Mouse (Mus musculus) gastrocnemius, postnatal 36 days (tissue): ENCODE results near the gene Slc25a21. TPM values are rescaled to one million over a fixed set of nuclear protein-coding genes. Genes with fewer than 3 reads are reported as not detected.

Experiments
- DNase-seq, 2 experiments: peaks; one replicate each; pipeline ENCODE4 v3.0.0; 2022
- intact Hi-C: fragments of 180-260 bp; cut with DNase I; formaldehyde crosslinking; loops from one replicate; pipeline ENCODE4 v1.15.1; 2025
- total RNA-seq, 2 experiments: library from RNA; stranded (reverse); gene quantifications; 2 replicates each; pipeline ENCODE4 v1.2.3; 2021

Slc25a21 gene
- total RNA-seq, 2 experiments from 2014 or later = 0.18 to 0.25 TPM

DNA sequence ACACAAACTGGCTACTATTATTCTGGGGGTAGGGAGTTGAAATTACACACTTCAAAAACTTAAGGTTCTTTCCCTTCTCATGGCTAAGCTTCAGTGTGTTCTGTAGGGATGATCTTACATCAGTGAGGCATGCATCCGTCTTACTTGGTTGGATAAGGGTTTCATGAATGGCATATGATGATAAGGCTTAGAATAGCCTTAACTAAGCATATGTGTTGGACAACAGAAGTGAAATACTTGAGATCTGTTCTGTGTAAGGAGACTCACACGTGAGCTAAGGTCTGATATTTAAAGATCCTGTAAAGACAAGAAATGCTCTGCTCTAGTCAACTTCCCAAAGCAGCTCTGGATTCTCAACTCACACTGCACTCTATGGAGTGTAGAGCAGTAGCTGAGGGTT lies 11.1 kb downstream of the Slc25a21 start:
- DNase-seq = no peak
- intact Hi-C loops = no loop called here

DNA sequence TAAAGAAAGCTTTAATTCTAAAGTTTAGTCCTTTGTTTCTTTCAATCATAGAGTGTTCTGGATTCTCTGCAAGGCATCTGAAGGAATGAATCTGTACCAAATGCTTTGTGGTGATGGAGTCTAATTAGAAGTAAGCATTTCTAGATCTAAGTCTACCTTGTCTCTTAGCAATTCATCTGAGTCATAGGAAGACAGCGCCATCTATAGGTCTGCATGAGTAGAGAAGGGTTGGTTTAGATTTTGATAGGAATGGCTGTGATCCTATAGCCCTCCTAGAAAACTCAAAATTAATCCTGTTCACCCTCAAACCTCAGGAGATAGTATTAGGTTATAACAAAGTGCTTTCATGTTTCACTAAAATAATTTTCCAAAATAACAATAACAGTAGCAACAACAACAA lies 11.8 kb downstream of the Slc25a21 start:
- no peak for DNase-seq
- intact Hi-C loops = no loop called here

DNA sequence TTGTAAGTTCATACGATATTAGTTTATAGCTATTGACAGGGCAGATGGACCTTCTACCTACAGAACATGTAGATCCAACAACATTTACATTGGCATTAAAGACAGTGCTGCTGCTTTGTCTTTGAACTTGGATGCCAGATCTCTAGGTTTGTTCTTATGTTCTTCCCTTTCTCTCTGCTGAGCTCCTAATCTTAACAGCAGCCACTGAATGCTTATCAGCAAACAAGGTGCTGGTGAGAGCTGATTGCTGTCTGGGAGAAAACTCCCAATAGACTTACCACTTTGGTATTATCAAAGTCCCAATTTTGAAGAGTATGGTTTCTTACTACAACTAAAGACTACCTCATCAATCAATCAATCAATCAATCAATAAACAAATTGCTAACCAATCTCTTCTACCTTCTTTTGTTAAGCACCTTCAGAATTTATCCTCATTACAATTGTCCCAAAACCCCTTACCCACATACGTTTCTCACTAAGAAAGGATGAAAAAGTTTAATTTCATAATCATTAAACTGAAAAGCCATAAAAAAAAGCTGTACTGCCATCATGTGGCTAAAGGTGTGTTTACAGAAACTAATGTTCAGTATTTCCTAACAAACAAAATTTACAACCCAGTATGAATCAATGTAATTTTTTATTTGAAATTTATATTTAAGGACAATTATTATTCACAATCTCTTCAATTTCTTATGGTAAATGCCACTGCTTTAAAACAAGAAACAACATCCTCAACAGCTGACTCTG lies 12.7 kb downstream of the Slc25a21 start:
- DNase-seq = no peak
- intact Hi-C loops = no loop called here

DNA sequence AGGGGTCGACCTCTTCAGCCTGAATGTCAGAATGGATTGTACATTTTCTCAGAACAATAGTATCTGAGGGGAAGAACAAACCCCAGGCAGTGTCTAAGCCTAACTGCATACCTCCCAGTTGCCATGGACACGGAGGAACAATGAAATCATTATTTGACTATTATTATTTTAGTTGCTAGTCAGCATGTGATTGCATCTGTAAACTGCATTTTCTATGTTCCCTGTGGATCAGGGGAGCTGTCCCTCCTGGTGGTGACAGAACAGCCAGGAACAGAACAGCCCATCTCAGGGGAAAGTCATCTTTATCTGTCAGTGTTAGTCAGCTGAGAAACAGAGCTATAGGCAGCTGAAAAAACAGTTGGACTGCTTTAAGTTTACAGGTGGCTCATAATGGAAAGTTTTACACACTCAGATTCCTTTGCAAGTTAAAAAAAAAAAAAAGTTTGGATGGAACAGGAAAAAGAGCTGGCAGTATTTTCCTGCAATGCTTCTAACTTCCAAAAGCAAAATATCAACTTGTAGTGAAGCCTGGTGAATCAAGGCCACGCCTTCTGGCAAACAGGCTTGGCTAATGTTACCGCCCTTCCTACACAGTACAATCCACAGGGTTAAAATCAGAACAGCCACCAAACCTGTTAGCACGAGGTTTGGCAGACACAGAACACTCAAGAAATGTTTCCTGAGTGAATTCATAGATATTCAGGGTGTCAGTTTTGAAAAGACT lies 17.6 kb downstream of the Slc25a21 start:
- intact Hi-C loops = no loop called here
- peak in 1 of 2 experiments; percentile 6 for DNase-seq

DNA sequence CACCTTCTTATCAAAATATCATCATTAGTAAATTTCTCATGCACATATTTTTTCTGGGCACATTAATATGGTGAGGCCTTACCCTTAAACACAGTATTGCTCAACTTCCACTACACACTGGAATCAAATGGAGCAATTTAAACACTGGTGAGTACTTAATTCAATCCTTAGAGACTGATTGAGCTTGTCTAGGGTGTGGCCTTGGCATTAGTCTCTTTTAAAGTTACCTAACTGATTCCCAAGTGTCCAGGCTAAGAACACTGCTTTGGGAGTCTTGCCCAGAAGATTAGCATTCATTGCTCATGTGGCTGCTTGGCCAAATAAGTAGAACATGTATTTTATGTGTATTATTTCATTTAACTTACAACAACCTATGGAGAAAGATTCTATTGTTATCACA lies 18.5 kb downstream of the Slc25a21 start:
- intact Hi-C loops = no loop called here
- DNase-seq = no peak

DNA sequence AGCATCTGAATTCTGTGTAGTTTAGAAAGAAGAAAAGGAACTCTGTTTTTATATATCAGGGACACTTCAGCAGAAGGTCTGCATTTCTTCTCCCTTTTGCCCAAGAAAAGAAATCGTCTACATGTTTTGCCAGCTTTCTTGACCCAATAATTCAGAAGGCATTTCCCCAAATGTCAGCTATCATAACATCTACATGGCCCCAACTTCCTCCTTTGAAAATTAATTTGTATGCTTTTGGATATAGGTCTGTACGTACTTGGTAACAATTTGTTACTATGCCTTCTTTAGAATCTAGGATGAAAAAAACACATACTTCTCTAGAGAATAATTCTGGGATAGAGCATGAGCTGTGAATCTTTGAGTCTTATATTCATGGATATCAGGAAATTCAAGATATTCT lies 34.0 kb downstream of the Slc25a21 start:
- intact Hi-C loops = no loop called here
- DNase-seq = no peak

DNA sequence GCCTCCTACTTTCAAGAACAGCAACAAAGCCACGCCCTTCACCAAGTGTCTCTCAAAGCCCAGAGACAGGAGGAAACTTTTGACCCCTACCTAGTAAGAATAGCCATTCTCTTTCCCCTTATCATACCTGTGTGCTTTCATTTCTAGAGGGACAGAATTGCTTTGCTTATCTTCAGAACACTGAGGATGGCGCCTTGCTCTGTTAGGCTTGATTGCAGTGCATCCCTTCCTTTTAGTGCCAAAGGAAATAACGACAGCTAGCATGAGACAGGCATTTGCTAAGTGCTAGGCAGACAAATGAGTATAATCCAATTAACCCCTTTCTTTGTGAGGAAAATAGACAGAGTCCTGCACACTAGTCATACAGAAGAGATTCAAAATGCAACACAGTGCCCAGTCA lies 34.4 kb downstream of the Slc25a21 start:
- no peak for DNase-seq
- intact Hi-C loops = no loop called here

DNA sequence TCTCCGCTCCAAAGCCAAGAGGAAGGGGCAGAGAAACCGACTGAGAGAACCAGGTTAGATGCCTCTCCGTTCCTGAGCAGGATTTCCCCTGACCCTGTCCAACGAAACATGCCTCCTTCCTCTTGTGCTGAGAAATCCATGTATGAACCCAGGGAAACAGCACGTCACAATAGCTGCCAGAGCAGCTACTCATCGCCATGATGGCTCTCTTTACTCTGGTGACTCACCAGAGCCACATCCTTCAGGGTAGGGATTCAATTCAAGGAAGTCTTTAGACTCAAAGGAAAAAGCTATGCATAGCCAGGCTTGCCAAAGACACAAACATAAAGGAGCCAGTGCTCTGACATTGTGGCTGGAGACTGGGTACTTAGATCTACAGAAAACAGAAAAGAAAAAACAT lies 37.4 kb downstream of the Slc25a21 start:
- intact Hi-C loops = no loop called here

DNA sequence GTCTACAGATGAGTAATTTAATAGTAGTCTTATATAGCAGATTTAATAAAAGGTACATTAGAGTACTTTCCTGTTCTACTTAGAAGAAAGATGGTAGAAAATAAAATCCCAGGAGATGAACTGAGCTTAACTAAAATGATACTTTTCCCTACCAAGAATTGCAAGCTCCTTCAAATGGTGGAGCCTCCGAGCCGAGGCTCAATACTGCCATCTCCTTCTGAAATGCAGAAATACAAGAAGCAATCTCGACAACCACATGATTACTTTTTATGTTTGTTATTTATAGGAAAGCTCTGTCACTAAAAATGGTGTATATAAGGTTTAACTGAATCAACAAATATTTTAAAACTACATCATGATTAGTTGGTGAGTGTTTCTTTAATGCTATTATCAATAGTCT lies 39.0 kb downstream of the Slc25a21 start:
- no peak for DNase-seq
- intact Hi-C loops = no loop called here

More for the DNA sequence above, 37.4 kb downstream of the Slc25a21 start:
- DNase-seq = no peak

DNA sequence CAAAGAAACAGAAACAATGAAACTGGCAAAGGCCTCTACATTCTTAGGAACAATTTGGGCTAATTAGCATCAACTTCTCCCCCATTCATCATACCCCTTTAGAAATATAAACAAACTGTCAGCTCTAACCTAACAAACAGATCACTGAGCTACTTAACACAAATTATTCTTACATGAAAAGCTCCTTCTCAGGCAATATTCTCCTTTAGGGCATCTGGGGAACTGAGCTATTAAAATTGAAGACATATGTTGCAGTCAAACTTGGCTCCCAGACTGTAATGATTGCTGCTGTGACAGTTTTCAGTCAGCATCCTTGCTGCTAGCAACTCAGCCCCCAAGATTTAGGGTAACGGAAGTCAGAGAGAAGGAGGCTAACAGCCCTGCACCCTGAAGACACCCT lies 58.3 kb downstream of the Slc25a21 start:
- intact Hi-C loops = no loop called here
- no peak for DNase-seq

DNA sequence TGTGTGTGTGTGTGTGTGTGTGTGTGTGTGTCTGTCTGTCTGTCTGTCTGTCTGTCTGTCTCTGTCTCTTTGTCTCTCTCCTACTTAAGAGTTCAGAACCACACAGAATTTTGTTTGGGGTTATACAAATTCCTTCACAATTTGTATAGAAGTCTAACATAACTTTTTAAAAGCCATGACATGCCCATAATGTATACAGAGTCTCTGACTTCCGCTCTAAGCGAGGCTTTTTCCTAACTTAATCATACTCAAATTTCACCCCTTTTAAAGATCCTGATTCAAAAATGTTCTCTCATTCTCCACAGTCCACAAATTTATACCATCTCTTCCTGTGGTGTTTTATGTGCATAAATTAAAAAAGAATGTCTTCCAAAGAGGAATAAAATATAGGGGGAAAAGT lies 59.5 kb downstream of the Slc25a21 start:
- DNase-seq = no peak
- intact Hi-C loops = no loop called here

DNA sequence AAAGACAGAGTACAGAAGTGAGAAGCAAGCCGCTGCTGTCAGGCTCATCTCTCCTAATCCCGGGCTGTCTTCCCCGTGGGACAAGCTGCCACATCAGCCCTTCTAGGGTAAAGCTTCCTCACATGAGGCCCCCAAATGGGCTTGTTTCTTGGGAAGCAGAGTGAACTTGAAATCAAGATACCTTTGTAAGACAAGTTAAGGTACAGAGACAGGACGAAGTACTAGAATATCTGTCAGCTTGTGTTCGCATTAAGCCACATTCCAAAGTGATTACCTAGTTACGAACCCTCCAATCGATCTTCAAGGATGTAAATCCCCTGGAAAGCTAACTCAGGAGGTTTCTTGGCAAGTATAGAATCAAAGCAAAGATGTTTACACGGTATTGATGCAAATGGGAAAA lies 78.7 kb downstream of the Slc25a21 start:
- DNase-seq = no peak
- intact Hi-C loops = no loop called here

DNA sequence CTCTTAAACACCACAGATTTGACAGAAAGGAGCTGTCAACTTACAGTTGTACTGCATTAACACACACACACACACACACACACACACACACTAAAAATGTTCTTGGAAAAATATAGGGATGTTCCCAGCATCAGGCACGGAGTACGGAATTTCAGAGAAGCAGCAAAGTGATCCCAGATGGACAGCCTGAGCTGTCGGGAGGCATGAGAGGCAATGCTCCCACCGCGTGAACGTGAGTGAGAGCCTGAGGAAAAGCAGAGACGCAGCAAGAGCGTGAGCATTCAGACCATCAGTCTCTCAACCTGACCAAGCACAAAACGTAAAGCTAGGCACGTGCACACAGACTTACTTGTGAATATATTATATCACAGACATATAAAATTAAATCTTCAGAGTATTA lies 81.8 kb downstream of the Slc25a21 start:
- intact Hi-C loops = no loop called here
- no peak for DNase-seq

DNA sequence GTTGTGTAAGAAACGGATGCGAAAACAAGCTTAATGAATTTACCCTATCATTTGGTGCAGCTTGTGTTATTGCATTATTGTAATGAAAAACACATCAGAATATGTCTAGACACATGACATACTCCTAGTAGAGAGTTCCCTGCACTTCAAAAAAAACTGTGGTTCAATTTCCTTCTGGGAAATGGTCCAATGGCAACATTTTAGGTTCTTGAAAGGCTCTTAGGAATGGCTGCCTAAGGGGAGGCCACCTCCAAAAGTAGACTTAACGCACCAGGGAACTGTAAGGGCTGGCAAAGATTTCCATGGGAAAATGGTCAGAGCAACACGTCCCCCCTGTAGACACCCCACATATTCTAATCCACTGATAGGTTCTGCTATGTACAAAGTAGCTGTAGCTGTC lies 87.9 kb downstream of the Slc25a21 start:
- intact Hi-C loops = no loop called here
- DNase-seq = no peak

DNA sequence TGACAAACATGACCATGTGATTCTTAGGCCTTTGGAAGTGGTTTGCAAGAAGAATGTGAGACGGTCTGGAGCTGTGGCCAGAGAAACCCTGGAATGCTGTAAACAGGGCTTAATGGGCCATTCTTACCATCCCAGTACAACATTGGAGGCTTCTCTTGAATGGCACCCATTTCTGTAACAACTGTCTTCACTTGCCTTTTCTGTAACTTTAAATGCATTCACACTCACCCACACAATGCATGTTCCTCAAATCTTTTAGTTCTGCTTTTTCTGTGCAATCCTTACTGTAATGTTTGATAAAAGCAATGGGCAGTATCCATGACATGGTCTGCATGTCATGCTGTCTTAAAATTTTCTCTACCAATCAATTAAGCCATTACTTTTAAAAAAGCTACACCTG lies 95.0 kb downstream of the Slc25a21 start:
- no peak for DNase-seq
- intact Hi-C loops = no loop called here

DNA sequence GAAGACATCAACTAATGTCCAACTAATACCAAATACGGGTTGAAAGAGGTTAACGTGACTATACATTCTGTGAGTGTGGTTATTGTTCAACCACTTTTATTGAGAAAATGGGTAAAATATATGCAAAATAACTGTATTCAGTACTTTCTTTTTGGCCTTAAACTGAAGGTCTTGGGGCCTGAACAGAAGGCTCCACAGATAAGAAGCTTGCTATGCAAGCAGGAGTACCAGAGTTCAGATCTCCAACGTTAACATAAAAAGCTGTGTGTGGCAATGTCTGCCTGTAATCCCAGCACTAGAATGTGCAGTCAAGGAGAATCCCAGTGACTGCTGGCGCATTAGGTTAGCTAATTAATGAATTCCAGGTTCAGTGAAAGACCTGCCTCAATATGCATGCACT lies 96.7 kb downstream of the Slc25a21 start:
- intact Hi-C loops = no loop called here
- DNase-seq = no peak

DNA sequence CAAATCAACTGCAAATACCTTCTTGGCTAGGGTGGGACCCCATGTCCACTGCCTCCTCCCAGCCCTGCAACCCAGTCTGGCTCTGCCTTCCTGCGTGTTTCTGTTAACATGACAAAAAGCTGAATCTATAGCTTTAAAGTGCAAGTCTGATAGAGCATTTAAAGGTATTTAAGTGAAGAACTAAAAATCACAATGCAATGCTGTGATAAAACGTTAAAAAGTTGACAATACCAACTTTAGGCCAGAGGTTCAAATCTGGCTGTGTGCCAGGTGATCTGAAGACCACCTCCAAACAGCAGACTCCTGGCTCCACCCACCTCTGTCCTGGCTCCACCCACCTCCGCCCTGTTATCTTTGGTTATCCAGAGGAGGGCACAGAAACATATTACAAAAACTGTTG lies 98.2 kb downstream of the Slc25a21 start:
- DNase-seq = no peak
- intact Hi-C loops = no loop called here

DNA sequence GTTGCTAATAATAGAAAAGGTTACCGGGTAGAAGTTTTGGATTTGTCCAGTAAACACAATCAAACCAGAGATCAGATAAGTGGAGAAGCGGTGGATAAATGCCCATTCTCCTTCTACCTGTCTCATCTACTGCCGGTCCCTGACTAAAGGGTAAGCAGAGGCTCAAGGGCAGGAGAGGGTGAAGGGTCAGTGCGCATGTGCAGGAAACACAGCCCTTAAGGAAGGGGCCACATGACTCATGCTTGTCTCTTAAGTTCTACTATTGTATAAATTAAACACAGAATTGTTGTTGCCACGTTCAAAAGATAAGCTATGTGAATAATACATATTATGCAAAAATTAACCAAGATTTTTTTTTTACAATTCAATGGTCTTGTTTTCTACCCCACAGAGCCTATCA lies 98.9 kb downstream of the Slc25a21 start:
- intact Hi-C loops = no loop called here

DNA sequence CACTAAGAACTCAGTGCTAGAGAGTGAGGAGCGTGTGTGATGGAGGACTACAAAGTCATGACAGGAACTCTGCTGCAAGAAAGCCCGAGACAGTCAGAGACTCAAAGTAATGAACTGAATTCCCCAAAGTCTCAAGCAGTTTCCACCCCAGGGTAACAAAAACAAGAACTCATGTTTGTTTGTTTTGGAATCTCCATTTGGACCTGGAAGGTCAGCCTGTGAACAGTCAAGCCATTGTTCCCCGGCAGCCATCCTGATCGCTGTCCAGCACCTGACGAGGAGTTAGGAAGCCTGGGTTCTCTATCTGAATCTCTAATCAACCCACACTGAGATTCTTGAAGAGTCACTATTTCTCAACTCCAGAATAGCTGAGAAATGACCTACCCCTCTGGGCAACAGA lies 104.2 kb downstream of the Slc25a21 start:
- no peak for DNase-seq
- intact Hi-C loops = no loop called here

More for the DNA sequence above, 98.9 kb downstream of the Slc25a21 start:
- DNase-seq = no peak

DNA sequence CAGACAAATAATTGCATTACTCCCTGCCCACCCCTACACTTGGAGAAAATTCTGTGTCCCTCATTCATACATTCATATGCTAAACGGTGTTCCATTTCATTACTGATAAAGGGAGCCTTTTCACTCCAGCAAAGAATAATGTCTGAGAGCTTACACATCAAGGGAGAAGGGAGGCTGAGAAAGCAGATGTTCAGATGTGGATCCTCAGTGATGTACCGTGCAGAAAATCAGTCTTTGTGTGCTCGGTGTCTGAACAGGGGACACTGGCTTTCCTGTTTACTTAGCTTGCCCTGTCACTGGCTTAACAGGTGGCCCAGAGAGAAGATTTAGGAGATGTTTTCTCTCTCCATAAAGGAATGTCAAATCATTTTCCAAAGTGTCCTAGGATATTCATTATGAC lies 112.8 kb downstream of the Slc25a21 start:
- intact Hi-C loops = no loop called here

DNA sequence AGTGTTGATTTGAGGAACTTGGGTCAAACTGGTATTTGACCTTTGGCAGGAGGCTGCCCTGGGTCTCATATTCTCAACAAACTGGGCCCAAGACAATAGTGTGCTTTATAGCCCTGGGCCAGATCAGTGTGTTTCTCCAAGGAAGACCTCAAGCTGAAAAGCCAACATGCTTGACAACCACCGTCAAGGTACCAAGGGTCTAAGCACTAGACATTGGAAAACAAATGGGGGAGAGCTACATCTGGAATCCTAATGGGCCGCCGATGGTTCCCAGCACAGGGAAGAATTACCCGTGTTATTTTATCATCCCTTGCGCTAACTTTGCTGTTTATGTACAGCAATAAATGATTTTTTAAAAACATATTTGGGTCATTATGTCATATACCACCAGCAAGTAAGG lies 113.7 kb downstream of the Slc25a21 start:
- no peak for DNase-seq
- intact Hi-C loops = no loop called here

More for the DNA sequence above, 112.8 kb downstream of the Slc25a21 start:
- DNase-seq = no peak

DNA sequence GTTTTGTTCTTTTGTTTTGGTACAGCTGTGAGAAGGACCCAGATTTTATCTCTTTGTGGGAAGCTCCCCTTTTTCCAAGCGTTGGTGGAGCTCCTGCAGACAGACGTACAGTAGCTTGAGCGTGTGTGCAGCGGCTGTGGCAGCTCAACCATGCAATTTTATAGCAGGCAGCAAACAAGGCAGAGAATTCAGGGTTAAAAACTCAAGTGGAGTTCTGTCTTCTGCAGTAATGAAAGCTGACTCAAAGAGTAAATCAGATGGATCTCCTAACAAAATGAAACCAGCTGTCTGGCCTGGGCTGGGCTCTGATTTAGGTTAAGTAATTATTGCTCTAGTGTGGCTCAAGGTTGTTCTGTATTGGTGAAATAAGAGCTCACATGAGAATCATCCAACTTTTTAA lies 120.7 kb downstream of the Slc25a21 start:
- intact Hi-C loops = no loop called here
- DNase-seq = no peak
